Mouse (Mus musculus): Measurements from ENCODE around the gene Enox1.

Enox1 gene

DNA sequence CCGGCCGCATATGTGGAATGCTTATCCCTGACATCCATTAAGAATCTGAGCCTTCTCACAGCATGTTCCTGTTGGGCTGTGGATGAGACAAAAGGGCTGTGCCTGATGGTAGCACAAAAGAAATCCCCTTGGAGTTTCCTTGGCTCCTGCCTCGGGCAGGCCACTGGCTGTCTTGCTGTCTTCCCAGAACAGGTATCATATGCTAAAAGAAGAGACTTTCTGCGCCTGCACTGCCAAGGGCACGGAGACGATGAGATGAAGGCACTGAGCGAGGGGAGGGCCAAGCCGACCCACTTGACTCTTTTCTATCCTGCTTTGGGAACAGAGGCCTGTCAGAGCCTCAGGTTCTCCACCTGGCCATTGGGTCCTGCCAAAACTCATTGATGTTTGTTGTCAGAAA, 491.7 kb downstream of the Enox1 start:
- Histone ChIP-seq H3K27me3 (ENCODE audit: insufficient read depth, low read length) (no peaks in the 10 kb centered on the region), H3K4me3 (replicated peaks; ENCODE audit: low read length) (no peak overlapping the region), H3K9me3 (ENCODE audit: low read length) (no peaks in the 10 kb centered on the region), H3K4me1 (replicated peaks; ENCODE audit: low read depth, low read length) (peaks cover 49% of the 10 kb centered on the region), H3K36me3 (ENCODE audit: insufficient read depth, low read length) (peaks cover 96% of the 10 kb centered on the region)
- TF ChIP-seq POU5F1 (IDR thresholded peaks at IDR 0.05; ENCODE audit: borderline replicate concordance, low read length): no peak
- peak; percentile 71; the same call in 1 of the 2 replicates for TF ChIP-seq NANOG (IDR thresholded peaks at IDR 0.05; ENCODE audit: borderline replicate concordance, low read length)

DNA sequence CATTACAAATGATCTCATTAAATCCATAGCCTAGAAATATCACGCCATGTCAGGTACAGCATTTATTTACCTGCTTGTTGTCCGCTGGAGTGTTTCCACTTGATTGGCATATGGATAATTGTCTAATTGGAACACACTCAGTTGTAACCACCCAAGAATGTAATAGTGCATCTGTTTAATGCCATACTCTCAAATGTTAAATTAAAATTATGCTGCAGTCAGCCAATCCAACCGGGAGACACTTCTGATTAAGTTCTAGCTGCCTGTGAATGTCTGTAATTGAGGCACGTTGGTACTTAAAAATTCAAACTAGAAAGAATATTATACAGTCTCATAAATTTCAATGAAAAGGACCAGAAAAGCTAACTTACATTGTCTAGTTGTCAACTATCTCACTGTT, 502.2 kb downstream of the Enox1 start:
- Histone ChIP-seq H3K36me3 (ENCODE audit: insufficient read depth, low read length) (peaks cover 96% of the 10 kb centered on the region), H3K4me1 (replicated peaks; ENCODE audit: low read depth, low read length) (peaks cover 23% of the 10 kb centered on the region), H3K4me3 (replicated peaks; ENCODE audit: low read length) (no peak overlapping the region), H3K9me3 (ENCODE audit: low read length) (peaks cover 5% of the 10 kb centered on the region; the same call in 1 of the 2 replicates), H3K27me3 (ENCODE audit: insufficient read depth, low read length) (no peaks in the 10 kb centered on the region)
- no peak for TF ChIP-seq POU5F1 (IDR thresholded peaks at IDR 0.05; ENCODE audit: borderline replicate concordance, low read length)
- no peak for TF ChIP-seq NANOG (IDR thresholded peaks at IDR 0.05; ENCODE audit: borderline replicate concordance, low read length)
- TF ChIP-seq CTCF (conservative IDR thresholded peaks at IDR 0.05; ENCODE audit: low read length): no peak

DNA sequence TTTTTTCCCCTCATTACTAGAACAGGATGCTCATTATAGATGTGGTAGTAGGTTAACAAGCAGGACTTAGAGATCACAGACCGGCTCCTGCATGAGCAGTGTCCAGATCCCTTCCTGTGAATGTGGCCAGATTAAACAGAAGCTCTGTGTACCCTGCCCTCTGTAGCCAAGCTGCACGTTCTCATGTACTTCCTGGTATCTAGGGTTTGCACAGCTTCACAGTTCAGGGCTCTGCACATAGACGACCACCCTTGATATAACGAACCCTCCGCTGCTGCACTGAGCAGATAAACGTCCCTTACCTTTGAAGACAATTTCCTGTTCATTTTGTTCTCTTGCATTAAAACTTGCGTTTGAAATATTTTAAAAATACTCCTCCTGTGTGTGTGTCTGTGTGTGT, 505.7 kb downstream of the Enox1 start:
- no peak for TF ChIP-seq NANOG (IDR thresholded peaks at IDR 0.05; ENCODE audit: borderline replicate concordance, low read length)
- TF ChIP-seq CTCF (conservative IDR thresholded peaks at IDR 0.05; ENCODE audit: low read length): no peak
- TF ChIP-seq POU5F1 (IDR thresholded peaks at IDR 0.05; ENCODE audit: borderline replicate concordance, low read length): no peak
- peaks cover 21% of the 10 kb centered on the region for H3K4me1 ChIP-seq (replicated peaks; ENCODE audit: low read depth, low read length)
- H3K4me3 ChIP-seq (replicated peaks; ENCODE audit: low read length): no peak overlapping the region
- H3K36me3 ChIP-seq (ENCODE audit: insufficient read depth, low read length): peaks cover 96% of the 10 kb centered on the region
- no peaks in the 10 kb centered on the region for H3K27me3 ChIP-seq (ENCODE audit: insufficient read depth, low read length)
- no peaks in the 10 kb centered on the region for H3K9me3 ChIP-seq (ENCODE audit: low read length)

DNA sequence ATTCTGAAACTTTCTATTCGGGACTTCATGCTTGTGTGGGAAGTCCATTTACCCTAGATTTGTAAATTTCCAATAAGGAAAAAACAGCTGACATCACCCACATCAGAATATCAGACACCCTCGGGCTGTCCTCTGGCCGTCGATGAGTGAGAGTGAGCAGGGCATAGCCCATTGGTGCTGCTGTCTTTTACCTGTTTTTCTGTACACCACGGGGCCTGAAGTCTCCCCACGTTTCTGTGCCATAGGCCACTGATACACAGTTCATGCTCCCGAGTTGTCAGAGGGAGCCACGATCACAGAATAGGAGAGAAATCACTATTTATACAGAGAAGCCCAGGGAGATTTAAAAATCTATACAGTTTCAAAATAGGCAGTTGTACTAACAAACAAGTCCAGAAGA, 506.4 kb downstream of the Enox1 start:
- TF ChIP-seq CTCF (conservative IDR thresholded peaks at IDR 0.05; ENCODE audit: low read length) (no peak), NANOG (IDR thresholded peaks at IDR 0.05; ENCODE audit: borderline replicate concordance, low read length) (no peak)
- no peaks in the 10 kb centered on the region for H3K9me3 ChIP-seq (ENCODE audit: low read length)

DNA sequence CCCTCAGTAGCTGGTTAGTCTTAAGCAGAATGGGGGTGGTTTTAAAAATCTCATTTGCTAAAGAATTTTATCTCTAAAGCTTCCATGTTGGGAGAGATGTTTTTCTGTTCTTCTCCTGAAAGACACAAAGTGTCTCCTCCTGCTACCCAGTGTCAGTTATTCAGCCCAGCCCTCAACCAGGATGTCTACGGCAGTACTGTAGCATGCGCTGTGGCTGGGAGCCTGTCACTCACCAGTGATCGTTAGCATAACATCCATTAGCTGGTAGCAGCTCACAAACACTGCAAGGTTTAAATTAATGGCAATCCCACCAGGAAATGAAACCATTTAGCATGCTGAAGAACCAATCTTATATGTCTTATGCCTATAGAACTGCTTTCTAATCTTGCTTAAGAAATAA, 511.5 kb downstream of the Enox1 start:
- Histone ChIP-seq H3K36me3 (ENCODE audit: insufficient read depth, low read length) (peaks cover 100% of the 10 kb centered on the region), H3K4me1 (replicated peaks; ENCODE audit: low read depth, low read length) (peaks cover 9% of the 10 kb centered on the region), H3K27me3 (ENCODE audit: insufficient read depth, low read length) (no peaks in the 10 kb centered on the region), H3K4me3 (replicated peaks; ENCODE audit: low read length) (no peak overlapping the region), H3K9me3 (ENCODE audit: low read length) (no peaks in the 10 kb centered on the region)
- TF ChIP-seq CTCF (conservative IDR thresholded peaks at IDR 0.05; ENCODE audit: low read length) (no peak), POU5F1 (IDR thresholded peaks at IDR 0.05; ENCODE audit: borderline replicate concordance, low read length) (no peak), NANOG (IDR thresholded peaks at IDR 0.05; ENCODE audit: borderline replicate concordance, low read length) (no peak)

More for the DNA sequence above, 506.4 kb downstream of the Enox1 start:
- Histone ChIP-seq H3K27me3 (ENCODE audit: insufficient read depth, low read length) (no peaks in the 10 kb centered on the region), H3K4me3 (replicated peaks; ENCODE audit: low read length) (no peak overlapping the region), H3K4me1 (replicated peaks; ENCODE audit: low read depth, low read length) (peaks cover 21% of the 10 kb centered on the region), H3K36me3 (ENCODE audit: insufficient read depth, low read length) (peaks cover 98% of the 10 kb centered on the region)

DNA sequence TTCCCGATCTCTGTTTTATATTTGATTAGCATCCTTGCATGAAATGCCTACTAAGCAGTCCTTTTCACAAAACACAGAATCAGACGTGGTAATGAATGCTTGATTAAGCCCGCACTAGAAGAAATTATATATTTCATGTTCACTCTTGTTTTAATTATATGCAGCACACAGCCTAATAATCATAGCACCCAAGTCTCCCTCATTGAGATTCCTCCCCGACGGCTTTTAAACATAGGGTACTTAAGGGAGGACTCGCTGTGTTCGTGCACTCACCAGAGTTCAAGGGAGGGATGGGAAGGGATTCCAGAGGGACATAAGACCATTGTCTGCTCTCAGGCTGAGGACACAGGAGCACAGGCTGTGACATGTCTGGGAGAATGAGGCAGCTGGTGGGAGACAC, 512.9 kb downstream of the Enox1 start:
- Histone ChIP-seq H3K4me1 (replicated peaks; ENCODE audit: low read depth, low read length) (peaks cover 9% of the 10 kb centered on the region), H3K27me3 (ENCODE audit: insufficient read depth, low read length) (no peaks in the 10 kb centered on the region), H3K36me3 (ENCODE audit: insufficient read depth, low read length) (peaks cover 100% of the 10 kb centered on the region), H3K4me3 (replicated peaks; ENCODE audit: low read length) (no peak overlapping the region), H3K9me3 (ENCODE audit: low read length) (no peaks in the 10 kb centered on the region)
- TF ChIP-seq NANOG (IDR thresholded peaks at IDR 0.05; ENCODE audit: borderline replicate concordance, low read length) (no peak), POU5F1 (IDR thresholded peaks at IDR 0.05; ENCODE audit: borderline replicate concordance, low read length) (no peak), CTCF (conservative IDR thresholded peaks at IDR 0.05; ENCODE audit: low read length) (no peak)

DNA sequence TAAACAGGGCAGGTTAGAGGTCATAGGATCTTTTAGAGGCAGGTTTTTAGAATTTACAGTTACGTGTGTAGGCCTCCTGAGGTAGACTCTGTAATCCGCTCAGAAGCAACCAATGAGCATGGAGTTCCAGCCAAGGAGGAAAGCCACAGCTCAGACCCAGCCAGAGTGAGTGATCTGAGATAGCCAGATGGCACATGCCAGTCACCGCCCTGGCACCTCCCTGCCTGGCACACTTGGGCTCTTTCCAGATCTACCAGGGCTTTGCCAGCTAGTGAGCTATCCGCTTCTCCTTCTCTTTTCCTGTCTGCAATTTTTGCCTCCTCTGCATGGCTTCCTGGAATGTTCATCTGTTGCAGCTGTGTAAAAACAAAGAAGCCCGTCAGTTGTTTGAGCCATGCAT, 514.4 kb downstream of the Enox1 start:
- Histone ChIP-seq H3K27me3 (ENCODE audit: insufficient read depth, low read length) (no peaks in the 10 kb centered on the region), H3K4me1 (replicated peaks; ENCODE audit: low read depth, low read length) (peaks cover 9% of the 10 kb centered on the region), H3K36me3 (ENCODE audit: insufficient read depth, low read length) (peaks cover 100% of the 10 kb centered on the region), H3K9me3 (ENCODE audit: low read length) (no peaks in the 10 kb centered on the region), H3K4me3 (replicated peaks; ENCODE audit: low read length) (no peak overlapping the region)
- TF ChIP-seq NANOG (IDR thresholded peaks at IDR 0.05; ENCODE audit: borderline replicate concordance, low read length) (no peak), CTCF (conservative IDR thresholded peaks at IDR 0.05; ENCODE audit: low read length) (no peak), POU5F1 (IDR thresholded peaks at IDR 0.05; ENCODE audit: borderline replicate concordance, low read length) (no peak)

DNA sequence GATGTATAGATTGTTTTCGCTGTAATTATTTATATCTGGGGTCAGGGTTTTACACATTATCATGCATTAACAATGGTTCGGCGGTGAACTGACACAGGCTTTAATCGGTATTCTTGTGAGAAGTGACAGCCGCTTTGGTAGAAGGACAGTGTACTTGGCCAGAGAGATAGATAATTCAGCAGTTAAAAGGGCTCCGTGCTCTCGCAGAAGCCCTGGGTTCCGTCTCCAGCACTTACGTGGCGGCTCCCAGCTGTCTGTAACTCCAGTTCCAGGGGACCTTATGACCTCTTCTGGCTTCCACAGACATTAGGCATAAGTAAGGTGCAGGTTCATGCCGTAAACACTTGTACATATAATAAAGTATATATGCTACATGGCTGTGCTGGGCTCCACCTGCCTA, 515.4 kb downstream of the Enox1 start:
- Histone ChIP-seq H3K36me3 (ENCODE audit: insufficient read depth, low read length) (peaks cover 100% of the 10 kb centered on the region), H3K9me3 (ENCODE audit: low read length) (no peaks in the 10 kb centered on the region), H3K4me1 (replicated peaks; ENCODE audit: low read depth, low read length) (peaks cover 11% of the 10 kb centered on the region), H3K4me3 (replicated peaks; ENCODE audit: low read length) (no peak overlapping the region), H3K27me3 (ENCODE audit: insufficient read depth, low read length) (no peaks in the 10 kb centered on the region)
- TF ChIP-seq POU5F1 (IDR thresholded peaks at IDR 0.05; ENCODE audit: borderline replicate concordance, low read length) (no peak), NANOG (IDR thresholded peaks at IDR 0.05; ENCODE audit: borderline replicate concordance, low read length) (no peak)

DNA sequence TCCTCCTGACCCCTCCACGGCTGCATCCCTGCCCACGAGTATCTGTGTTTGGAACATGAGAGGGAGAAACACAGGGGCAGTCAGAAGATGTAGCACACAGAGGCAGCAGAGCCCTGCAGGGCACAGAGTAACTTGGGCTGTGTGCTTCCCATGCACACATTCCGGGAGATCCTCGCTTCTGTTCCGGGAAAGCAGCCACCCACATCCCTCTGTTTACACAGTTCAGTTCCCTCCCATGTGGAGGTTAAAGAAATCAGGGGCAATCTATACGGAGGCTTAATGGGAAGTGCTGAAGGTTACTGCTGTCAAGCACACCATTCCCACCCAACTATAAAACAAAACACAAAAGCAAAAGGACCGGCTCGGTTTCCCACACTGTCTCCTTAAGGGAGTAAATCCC, 516.6 kb downstream of the Enox1 start:
- peaks cover 100% of the 10 kb centered on the region for H3K36me3 ChIP-seq (ENCODE audit: insufficient read depth, low read length)
- no peaks in the 10 kb centered on the region for H3K9me3 ChIP-seq (ENCODE audit: low read length)
- no peak overlapping the region for H3K4me3 ChIP-seq (replicated peaks; ENCODE audit: low read length)
- peaks cover 13% of the 10 kb centered on the region for H3K4me1 ChIP-seq (replicated peaks; ENCODE audit: low read depth, low read length)
- H3K27me3 ChIP-seq (ENCODE audit: insufficient read depth, low read length): no peaks in the 10 kb centered on the region
- TF ChIP-seq CTCF (conservative IDR thresholded peaks at IDR 0.05; ENCODE audit: low read length) (no peak), POU5F1 (IDR thresholded peaks at IDR 0.05; ENCODE audit: borderline replicate concordance, low read length) (no peak), NANOG (IDR thresholded peaks at IDR 0.05; ENCODE audit: borderline replicate concordance, low read length) (no peak)
